Mouse (Mus musculus): ENCODE results near the gene Ccr6.

GRCm38 (mm10) chr17:8225746-8226145, 10.1 kb upstream of the Ccr6 start:
- TF ChIP-seq CTCF (conservative IDR thresholded peaks at IDR 0.05; ENCODE audit: low read length) (no peak), POU5F1 (IDR thresholded peaks at IDR 0.05; ENCODE audit: borderline replicate concordance, low read length) (no peak)
